Mouse (Mus musculus): Measurements from ENCODE around the gene Neurl4. TPM values are rescaled to one million over a fixed set of nuclear protein-coding genes. Genes with fewer than 3 reads are reported as not detected.

Neurl4 gene
- polyA plus RNA-seq, 2 experiments = 15.0 to 74.6 TPM

GRCm38 (mm10) chr11:69939181-69939580 lies 38.3 kb downstream of the Neurl4 start:
- H3K36me3 ChIP-seq (ENCODE audit: control insufficient read depth, insufficient read depth, low read length) = peaks cover 18% of the 10 kb centered on the region
- DNase-seq (ENCODE audit: low spot score) = no peak
- no peak overlapping the region for H3K9ac ChIP-seq (ENCODE audit: low read depth, low read length, severe bottlenecking)
- 68% methylated on average over 5 of the region's 5 CpGs for WGBS
- no peak overlapping the region for H3K4me2 ChIP-seq (replicated peaks; ENCODE audit: low read depth, low read length, severe bottlenecking)
- no peaks in the 10 kb centered on the region for H3K9me3 ChIP-seq (ENCODE audit: control insufficient read depth, low read length)
- H3K27me3 ChIP-seq (ENCODE audit: control insufficient read depth, insufficient read depth, low read length) = no peaks in the 10 kb centered on the region
- H3K4me3 ChIP-seq (replicated peaks; ENCODE audit: low read length) = no peak overlapping the region
- ATAC-seq (ENCODE audit: low FRiP score, low read depth) = no peak
- no peak for TF ChIP-seq POLR2A (IDR thresholded peaks at IDR 0.05; ENCODE audit: borderline replicate concordance, extremely low read depth, insufficient read depth, insufficient read length)
- H3K27ac ChIP-seq (replicated peaks; ENCODE audit: low read depth, low read length) = no peak overlapping the region
- H3K4me1 ChIP-seq (ENCODE audit: control insufficient read depth, insufficient read depth, low read length) = peaks cover 26% of the 10 kb centered on the region

- no peak overlapping the region for H3K27ac ChIP-seq (replicated peaks; ENCODE audit: low read depth, low read length)
- no peak for DNase-seq (ENCODE audit: low spot score)
- 91% methylated on average over 17 of the region's 17 CpGs for WGBS
- no peaks in the 10 kb centered on the region for H3K27me3 ChIP-seq (ENCODE audit: control insufficient read depth, insufficient read depth, low read length)
- H3K4me3 ChIP-seq (replicated peaks; ENCODE audit: low read length) = no peak overlapping the region
- no peaks in the 10 kb centered on the region for H3K9me3 ChIP-seq (ENCODE audit: control insufficient read depth, low read length)
- peaks cover 23% of the 10 kb centered on the region for H3K4me1 ChIP-seq (ENCODE audit: control insufficient read depth, insufficient read depth, low read length)
- H3K36me3 ChIP-seq (ENCODE audit: control insufficient read depth, insufficient read depth, low read length) = peaks cover 24% of the 10 kb centered on the region
- H3K4me2 ChIP-seq (replicated peaks; ENCODE audit: low read depth, low read length, severe bottlenecking) = no peak overlapping the region
- no peak overlapping the region for H3K9ac ChIP-seq (ENCODE audit: low read depth, low read length, severe bottlenecking)
- no peak for TF ChIP-seq POLR2A (IDR thresholded peaks at IDR 0.05; ENCODE audit: borderline replicate concordance, extremely low read depth, insufficient read depth, insufficient read length)
- no peak for ATAC-seq (ENCODE audit: low FRiP score, low read depth)
These were observed 38.9 kb downstream of the Neurl4 start for GRCm38 (mm10) chr11:69939731-69940130.

- no peaks in the 10 kb centered on the region for H3K9me3 ChIP-seq (ENCODE audit: control insufficient read depth, low read length)
- no peak for DNase-seq (ENCODE audit: low spot score)
- peaks cover 23% of the 10 kb centered on the region for H3K4me1 ChIP-seq (ENCODE audit: control insufficient read depth, insufficient read depth, low read length)
- H3K9ac ChIP-seq (ENCODE audit: low read depth, low read length, severe bottlenecking) = no peak overlapping the region
- no peaks in the 10 kb centered on the region for H3K27me3 ChIP-seq (ENCODE audit: control insufficient read depth, insufficient read depth, low read length)
- no peak for TF ChIP-seq POLR2A (IDR thresholded peaks at IDR 0.05; ENCODE audit: borderline replicate concordance, extremely low read depth, insufficient read depth, insufficient read length)
- no peak overlapping the region for H3K4me3 ChIP-seq (replicated peaks; ENCODE audit: low read length)
- no peak for ATAC-seq (ENCODE audit: low FRiP score, low read depth)
- WGBS = 76% methylated on average over 4 of the region's 4 CpGs
- no peak overlapping the region for H3K27ac ChIP-seq (replicated peaks; ENCODE audit: low read depth, low read length)
- no peak overlapping the region for H3K4me2 ChIP-seq (replicated peaks; ENCODE audit: low read depth, low read length, severe bottlenecking)
- H3K36me3 ChIP-seq (ENCODE audit: control insufficient read depth, insufficient read depth, low read length) = peaks cover 36% of the 10 kb centered on the region
These were observed 40.1 kb downstream of the Neurl4 start for GRCm38 (mm10) chr11:69940962-69941361.

- Histone ChIP-seq H3K27ac (replicated peaks; ENCODE audit: low read depth, low read length) (no peak overlapping the region), H3K9me3 (ENCODE audit: control insufficient read depth, low read length) (no peaks in the 10 kb centered on the region), H3K4me3 (replicated peaks; ENCODE audit: low read length) (no peak overlapping the region), H3K36me3 (ENCODE audit: control insufficient read depth, insufficient read depth, low read length) (peaks cover 37% of the 10 kb centered on the region), H3K9ac (ENCODE audit: low read depth, low read length, severe bottlenecking) (no peak overlapping the region), H3K27me3 (ENCODE audit: control insufficient read depth, insufficient read depth, low read length) (no peaks in the 10 kb centered on the region), H3K4me1 (ENCODE audit: control insufficient read depth, insufficient read depth, low read length) (peaks cover 19% of the 10 kb centered on the region), H3K4me2 (replicated peaks; ENCODE audit: low read depth, low read length, severe bottlenecking) (no peak overlapping the region)
- 76% methylated on average over 13 of the region's 13 CpGs for WGBS
- no peak for DNase-seq (ENCODE audit: low spot score)
- TF ChIP-seq POLR2A (IDR thresholded peaks at IDR 0.05; ENCODE audit: borderline replicate concordance, extremely low read depth, insufficient read depth, insufficient read length) = no peak
- no peak for ATAC-seq (ENCODE audit: low FRiP score, low read depth)
These were observed 44.3 kb downstream of the Neurl4 start for GRCm38 (mm10) chr11:69945216-69945615.

GRCm38 (mm10) chr11:69945997-69946891 lies 45.4 kb downstream of the Neurl4 start:
- Histone ChIP-seq H3K4me3 (replicated peaks; ENCODE audit: low read length) (peak overlapping the region; percentile 59), H3K36me3 (ENCODE audit: control insufficient read depth, insufficient read depth, low read length) (peaks cover 37% of the 10 kb centered on the region), H3K4me2 (replicated peaks; ENCODE audit: low read depth, low read length, severe bottlenecking) (peak overlapping the region; percentile 85), H3K9ac (ENCODE audit: low read depth, low read length, severe bottlenecking) (no peak overlapping the region), H3K9me3 (ENCODE audit: control insufficient read depth, low read length) (no peaks in the 10 kb centered on the region), H3K27me3 (ENCODE audit: control insufficient read depth, insufficient read depth, low read length) (no peaks in the 10 kb centered on the region), H3K27ac (replicated peaks; ENCODE audit: low read depth, low read length) (no peak overlapping the region), H3K4me1 (ENCODE audit: control insufficient read depth, insufficient read depth, low read length) (peaks cover 19% of the 10 kb centered on the region)
- ATAC-seq (ENCODE audit: low FRiP score, low read depth) = no peak
- no peak for TF ChIP-seq POLR2A (IDR thresholded peaks at IDR 0.05; ENCODE audit: borderline replicate concordance, extremely low read depth, insufficient read depth, insufficient read length)
- 91% methylated on average over 18 of the region's 18 CpGs for WGBS
- DNase-seq (ENCODE audit: low spot score) = no peak
